Mouse (Mus musculus) heart, adult 11 months (tissue): ENCODE data around the gene Dennd1c.
"Not testable (repeated sequence)": the region's sequence is repeated elsewhere in the genome, so short reads cannot be mapped to it uniquely, and the experiment has no call there.

ENCODE experiments used
- DNase-seq: peaks from one replicate; pipeline ENCODE4 v3.0.0; 2022

The Dennd1c gene

DNA sequence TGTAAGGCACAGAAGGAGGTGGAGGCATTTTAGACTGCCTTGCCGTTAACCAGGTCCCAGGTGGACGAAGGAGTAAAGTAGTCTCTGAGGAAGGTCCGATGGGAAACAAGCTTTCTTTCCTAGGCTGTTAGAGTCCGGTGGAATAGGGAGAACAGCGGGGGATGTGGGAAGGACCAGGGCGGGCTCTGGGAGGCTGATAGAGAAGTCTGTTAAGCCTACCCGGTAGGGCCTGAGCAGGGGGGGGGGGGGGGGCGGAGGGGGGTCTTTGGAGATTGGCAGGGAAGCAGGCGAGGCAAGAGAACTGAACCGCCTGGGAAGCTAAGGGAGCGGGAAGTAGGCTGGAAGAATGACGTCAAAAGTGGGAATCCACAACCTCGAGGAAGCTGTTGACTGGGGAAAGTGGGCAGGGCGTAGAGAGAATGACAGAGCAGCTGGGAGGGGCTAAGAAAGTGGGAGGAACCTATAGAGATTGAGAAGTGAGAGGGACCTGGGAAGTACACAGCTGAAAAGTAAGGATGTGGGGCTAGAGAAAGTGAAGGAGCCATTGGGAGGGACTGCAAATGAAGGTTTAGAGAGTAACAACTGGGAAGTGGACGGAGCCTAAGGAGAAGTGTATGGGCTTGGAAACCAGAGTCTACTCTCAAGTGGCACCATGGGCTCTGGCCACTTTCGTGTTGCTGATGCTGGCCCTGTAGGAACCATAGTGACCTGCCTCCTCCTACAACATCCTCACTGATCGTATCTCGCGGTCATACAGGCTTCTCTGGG, 17.7 kb upstream of the Dennd1c start:
- peak; percentile 97 for DNase-seq

GRCm38 (mm10) chr17:57094222-57094621, 15.9 kb upstream of the Dennd1c start:
- DNase-seq: no peak

- DNase-seq: peak; percentile 94
Observed at GRCm38 (mm10) chr17:57087049-57087832, 8.9 kb upstream of the Dennd1c start, which contains the start of gene Tubb4a. Gene Tubb4a, minus strand, starts transcription at chr17:57087782.

GRCm38 (mm10) chr17:57085970-57086757, 7.8 kb upstream of the Dennd1c start:
- DNase-seq: no peak

- no peak for DNase-seq
Observed at GRCm38 (mm10) chr17:57082481-57082880, 4.2 kb upstream of the Dennd1c start.

DNA sequence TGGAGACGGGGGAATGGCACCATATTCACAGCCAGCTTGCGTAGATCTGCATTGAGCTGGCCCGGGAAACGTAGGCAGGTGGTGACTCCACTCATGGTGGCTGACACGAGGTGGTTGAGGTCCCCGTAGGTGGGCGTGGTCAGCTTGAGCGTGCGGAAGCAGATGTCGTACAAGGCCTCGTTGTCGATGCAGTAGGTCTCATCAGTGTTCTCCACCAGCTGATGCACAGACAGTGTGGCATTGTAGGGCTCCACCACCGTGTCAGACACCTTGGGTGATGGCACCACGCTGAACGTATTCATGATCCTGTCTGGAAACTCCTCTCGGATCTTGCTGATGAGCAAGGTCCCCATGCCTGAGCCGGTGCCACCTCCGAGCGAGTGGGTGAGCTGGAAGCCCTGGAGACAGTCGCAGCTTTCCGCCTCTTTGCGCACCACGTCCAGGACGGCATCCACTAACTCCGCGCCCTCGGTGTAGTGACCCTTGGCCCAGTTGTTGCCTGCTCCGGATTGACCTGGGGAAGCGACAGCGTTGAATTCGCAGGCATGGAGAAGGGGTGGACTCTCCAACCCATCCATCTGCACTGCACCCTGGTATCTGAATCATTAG, 3.0 kb upstream of the Dennd1c start:
- DNase-seq: no peak

DNA sequence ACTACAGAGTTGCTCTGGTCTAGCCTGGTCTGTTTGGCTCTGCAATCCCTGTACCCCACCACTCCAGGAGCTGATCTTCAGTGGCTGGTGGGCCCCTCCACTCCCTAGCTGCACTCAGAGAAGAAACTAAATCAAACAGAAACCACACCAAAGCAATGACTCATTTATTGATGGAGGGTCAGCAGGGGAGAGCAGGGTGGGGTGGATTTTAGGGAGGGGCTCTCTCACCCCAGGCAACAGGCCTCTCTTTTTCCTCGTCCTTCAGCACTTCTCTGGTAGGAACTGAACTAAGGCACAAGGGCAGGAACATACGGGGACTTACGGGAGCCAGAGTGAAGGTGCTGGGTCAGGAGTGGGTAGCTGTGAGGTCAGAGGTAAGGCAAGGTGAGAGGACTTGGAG, 1.6 kb upstream of the Dennd1c start:
- DNase-seq: no peak

DNA sequence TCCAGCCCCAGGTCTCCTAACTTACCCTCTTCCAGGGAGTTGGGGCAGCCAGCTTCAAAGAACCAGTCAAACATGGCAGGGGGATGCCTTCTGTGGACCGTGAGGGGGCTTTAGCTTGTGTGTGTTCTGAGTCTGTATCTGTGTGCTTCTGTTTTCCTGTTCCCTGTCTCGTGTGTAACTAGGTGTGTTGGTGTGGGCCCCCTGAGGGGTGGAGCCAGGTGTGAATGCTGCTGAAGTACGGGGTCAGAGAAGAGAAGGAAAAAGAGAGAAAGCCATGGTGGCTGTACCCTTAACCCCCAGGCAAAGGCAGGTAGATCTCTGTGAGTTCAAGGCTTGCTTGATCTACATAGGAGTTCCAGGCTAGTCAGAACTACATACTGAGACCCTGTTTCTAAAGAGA, 1.4 kb downstream of the Dennd1c start:
- DNase-seq: no peak

- DNase-seq: no peak
Observed at GRCm38 (mm10) chr17:57070699-57071098, 7.6 kb downstream of the Dennd1c start.

- no peak for DNase-seq
Observed at GRCm38 (mm10) chr17:57070272-57070671, 8.0 kb downstream of the Dennd1c start.

DNA sequence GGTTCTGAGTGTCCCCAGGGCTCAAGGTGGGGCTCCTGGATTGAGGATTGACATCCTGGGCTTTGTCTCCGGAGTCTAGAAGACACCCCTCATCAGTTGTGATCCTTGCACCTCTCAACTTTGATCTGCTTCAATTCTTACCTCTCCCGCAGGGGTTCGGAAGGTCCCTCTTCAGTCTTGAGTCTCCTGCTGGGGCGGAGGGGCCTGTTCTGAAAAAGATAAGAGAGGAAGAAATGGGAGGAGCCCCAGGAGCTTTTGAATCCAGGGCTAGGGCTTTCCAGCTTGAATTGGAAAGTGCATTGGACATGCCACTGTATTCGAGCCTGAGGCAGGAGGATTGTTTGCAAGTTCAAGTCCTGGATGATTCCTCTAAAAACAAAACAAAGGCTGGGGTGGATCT, 11.4 kb downstream of the Dennd1c start:
- DNase-seq: no peak

- DNase-seq: no peak
Observed at GRCm38 (mm10) chr17:57063031-57063430, 15.3 kb downstream of the Dennd1c start.

DNA sequence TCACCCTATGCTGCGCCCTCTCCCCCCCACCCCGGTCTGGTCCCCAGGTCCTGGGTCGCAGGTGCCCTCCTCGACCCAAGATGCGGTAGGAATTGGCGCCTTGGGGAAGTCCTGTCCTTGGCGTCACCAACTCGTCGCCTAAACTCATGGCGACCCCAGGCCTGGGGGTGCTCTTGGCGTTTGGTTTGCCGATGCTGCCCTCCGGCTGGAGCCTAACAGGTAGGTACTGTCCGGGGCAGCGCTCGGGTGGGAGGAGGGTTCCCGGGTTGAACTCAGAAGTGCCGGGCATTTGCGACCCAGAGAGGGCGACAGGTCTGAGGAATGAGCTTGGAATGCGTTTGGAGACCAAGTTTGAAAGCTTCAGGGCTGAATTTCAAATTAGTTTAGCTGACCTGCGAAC, 15.8 kb downstream of the Dennd1c start:
- DNase-seq: peak; percentile 89

DNA sequence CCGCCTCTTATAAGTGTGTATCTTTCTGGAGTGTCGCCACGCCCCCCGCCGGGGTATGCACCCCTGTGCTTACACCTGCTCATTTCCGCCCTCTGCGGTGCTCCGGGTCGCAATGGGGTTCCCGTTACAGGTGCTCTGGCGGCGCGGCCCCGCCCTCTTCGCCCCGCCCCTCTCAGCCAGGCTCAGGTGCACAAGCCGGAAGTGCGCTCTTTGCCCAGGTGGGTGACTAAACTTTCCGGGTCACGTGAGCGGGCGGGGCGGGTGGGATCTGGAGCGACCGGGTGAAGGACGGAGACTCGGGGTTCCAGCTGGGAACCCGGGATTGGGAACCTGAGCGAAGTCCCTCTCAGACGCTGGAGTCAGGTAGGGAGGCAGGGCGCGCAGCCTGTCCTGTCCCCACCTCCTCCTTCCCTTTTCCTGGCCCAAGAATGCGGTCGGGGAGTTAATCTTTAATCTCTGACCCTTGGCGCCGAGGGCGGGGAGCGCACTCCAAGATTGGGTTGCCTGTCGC, 16.2 kb downstream of the Dennd1c start:
- DNase-seq: peak; percentile 91

- peak; percentile 91 for DNase-seq
Observed at GRCm38 (mm10) chr17:57061069-57061468, 17.2 kb downstream of the Dennd1c start.

- peak; percentile 100 for DNase-seq
Observed at GRCm38 (mm10) chr17:57060231-57060801, 18.0 kb downstream of the Dennd1c start.

- DNase-seq: peak; percentile 98
Observed at GRCm38 (mm10) chr17:57059486-57059977, 18.8 kb downstream of the Dennd1c start, which contains the start of gene Slc25a23. Gene Slc25a23, minus strand, starts transcription at chr17:57059863.

GRCm38 (mm10) chr17:57058891-57059485, 19.3 kb downstream of the Dennd1c start, which contains the start of gene Crb3:
Gene Crb3, plus strand, starts transcription at chr17:57059105.
- DNase-seq: peak; percentile 96

DNA sequence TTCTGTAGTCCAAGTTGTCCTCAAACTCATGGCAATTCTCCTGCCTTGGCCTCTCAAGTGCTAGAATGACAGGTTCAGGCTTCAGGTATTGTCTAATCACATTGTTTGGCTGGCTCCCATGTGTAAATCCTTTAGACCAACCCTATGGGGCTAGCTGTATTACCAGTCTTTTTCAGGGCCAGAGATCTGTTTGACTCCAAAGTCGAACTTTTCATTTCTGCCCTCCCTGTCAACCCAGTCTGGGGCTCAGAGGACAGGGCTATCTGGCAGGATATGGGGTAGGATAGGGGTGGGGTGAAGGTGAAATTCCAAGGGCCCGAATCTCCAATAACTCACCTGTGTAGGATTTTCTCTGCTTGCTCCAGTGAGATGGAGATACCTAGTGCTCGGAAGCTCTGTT, 22.1 kb downstream of the Dennd1c start:
- no peak for DNase-seq

DNA sequence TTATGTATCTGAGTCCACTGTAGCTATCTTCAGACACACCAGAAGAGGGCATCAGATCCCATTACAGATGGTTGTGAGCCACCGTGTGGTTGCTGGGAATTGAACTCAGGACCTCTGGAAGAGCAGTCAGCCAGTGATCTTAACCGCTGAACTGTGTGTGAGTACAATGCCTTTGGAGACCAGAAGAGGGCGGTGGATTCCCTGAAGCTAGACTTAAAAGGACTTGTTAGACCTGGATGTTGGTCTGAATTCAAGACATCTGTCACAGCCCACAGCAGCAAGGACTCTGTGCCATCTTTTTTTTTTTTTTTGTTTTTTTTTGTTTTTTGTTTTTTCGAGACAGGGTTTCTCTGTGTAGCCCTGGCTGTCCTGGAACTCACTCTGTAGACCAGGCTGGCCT, 26.6 kb downstream of the Dennd1c start:
- DNase-seq: not testable (repeated sequence)

GRCm38 (mm10) chr17:57048816-57049215, 29.5 kb downstream of the Dennd1c start:
- no peak for DNase-seq
